Mouse (Mus musculus): ENCODE measurements around the gene Bend5. TPM values are rescaled to one million over a fixed set of nuclear protein-coding genes. Genes with fewer than 3 reads are reported as not detected.

The Bend5 gene
- 63.6 and 68.5 TPM in 2 replicates for polyA plus RNA-seq (2014; fragmentation: Nextera tagmentation; extraction: Ambion mirVana)

- H3K9ac ChIP-seq (ENCODE audit: low read depth, low read length): peak within 1 kb of the TSS; percentile 95
- under 1% methylated on average over 20 of the region's 66 CpGs for WGBS
- H3K4me1 ChIP-seq (ENCODE audit: control insufficient read depth, insufficient read depth, low read length): peaks cover 27% of the 10 kb centered on the region
- peak; percentile 96 for DNase-seq (ENCODE audit: low spot score)
- H3K36me3 ChIP-seq (ENCODE audit: control insufficient read depth, insufficient read depth, low read length): peaks cover 20% of the 10 kb centered on the region
- H3K4me3 ChIP-seq (ENCODE audit: low read depth, low read length): peak within 1 kb of the TSS; percentile 89
- H3K27me3 ChIP-seq (replicated peaks; ENCODE audit: control insufficient read depth, insufficient read depth, low read length): no peaks in the 10 kb centered on the region
- peak within 1 kb of the TSS; percentile 94 for H3K27ac ChIP-seq (replicated peaks; ENCODE audit: low read depth, low read length)
- peak; percentile 96 for ATAC-seq (ENCODE audit: low read depth)
- no peaks in the 10 kb centered on the region for H3K9me3 ChIP-seq (ENCODE audit: control insufficient read depth, low read length)
- peak within 1 kb of the TSS; percentile 75 for H3K4me2 ChIP-seq (ENCODE audit: low read depth, low read length)
These were observed at the start of gene Bend5 for GRCm38 (mm10) chr4:111414818-111415488. Gene Bend5, plus strand, starts transcription at chr4:111415006.

- Histone ChIP-seq H3K4me3 (ENCODE audit: low read depth, low read length) (no peak overlapping the region), H3K4me2 (ENCODE audit: low read depth, low read length) (no peak overlapping the region), H3K9ac (ENCODE audit: low read depth, low read length) (no peak overlapping the region), H3K4me1 (ENCODE audit: control insufficient read depth, insufficient read depth, low read length) (no peaks in the 10 kb centered on the region), H3K9me3 (ENCODE audit: control insufficient read depth, low read length) (no peaks in the 10 kb centered on the region), H3K27ac (replicated peaks; ENCODE audit: low read depth, low read length) (no peak overlapping the region), H3K36me3 (ENCODE audit: control insufficient read depth, insufficient read depth, low read length) (no peaks in the 10 kb centered on the region), H3K27me3 (replicated peaks; ENCODE audit: control insufficient read depth, insufficient read depth, low read length) (no peaks in the 10 kb centered on the region)
- ATAC-seq (ENCODE audit: low read depth) (no peak), DNase-seq (ENCODE audit: low spot score) (no peak)
- WGBS: 56% methylated on average over 2 of the region's 2 CpGs
These were observed 47.0 kb upstream of the Bend5 start for GRCm38 (mm10) chr4:111367771-111368170.

- ATAC-seq (ENCODE audit: low read depth) (no peak), DNase-seq (ENCODE audit: low spot score) (no peak)
- Histone ChIP-seq H3K4me1 (ENCODE audit: control insufficient read depth, insufficient read depth, low read length) (no peaks in the 10 kb centered on the region), H3K4me2 (ENCODE audit: low read depth, low read length) (no peak overlapping the region), H3K4me3 (ENCODE audit: low read depth, low read length) (no peak overlapping the region), H3K36me3 (ENCODE audit: control insufficient read depth, insufficient read depth, low read length) (no peaks in the 10 kb centered on the region), H3K27ac (replicated peaks; ENCODE audit: low read depth, low read length) (no peak overlapping the region), H3K9me3 (ENCODE audit: control insufficient read depth, low read length) (0 out of 2 replicates have a peak, but pooled peaks cover 3% of the 10 kb centered on the region), H3K9ac (ENCODE audit: low read depth, low read length) (no peak overlapping the region), H3K27me3 (replicated peaks; ENCODE audit: control insufficient read depth, insufficient read depth, low read length) (no peaks in the 10 kb centered on the region)
These were observed 37.6 kb upstream of the Bend5 start for GRCm38 (mm10) chr4:111377159-111377558.

GRCm38 (mm10) chr4:111378071-111378470 is 36.7 kb upstream of the Bend5 start:
- H3K9ac ChIP-seq (ENCODE audit: low read depth, low read length): no peak overlapping the region

GRCm38 (mm10) chr4:111383101-111383500 is 31.7 kb upstream of the Bend5 start:
- Histone ChIP-seq H3K4me2 (ENCODE audit: low read depth, low read length) (no peak overlapping the region), H3K4me1 (ENCODE audit: control insufficient read depth, insufficient read depth, low read length) (no peaks in the 10 kb centered on the region), H3K27me3 (replicated peaks; ENCODE audit: control insufficient read depth, insufficient read depth, low read length) (no peaks in the 10 kb centered on the region), H3K9me3 (ENCODE audit: control insufficient read depth, low read length) (0 out of 2 replicates have a peak, but pooled peaks cover 3% of the 10 kb centered on the region), H3K36me3 (ENCODE audit: control insufficient read depth, insufficient read depth, low read length) (no peaks in the 10 kb centered on the region), H3K27ac (replicated peaks; ENCODE audit: low read depth, low read length) (no peak overlapping the region), H3K4me3 (ENCODE audit: low read depth, low read length) (no peak overlapping the region), H3K9ac (ENCODE audit: low read depth, low read length) (no peak overlapping the region)
- ATAC-seq (ENCODE audit: low read depth): no peak
- 71% methylated on average over 2 of the region's 2 CpGs for WGBS
- no peak for DNase-seq (ENCODE audit: low spot score)

More at GRCm38 (mm10) chr4:111378071-111378470, 36.7 kb upstream of the Bend5 start:
- no peaks in the 10 kb centered on the region for H3K36me3 ChIP-seq (ENCODE audit: control insufficient read depth, insufficient read depth, low read length)
- ATAC-seq (ENCODE audit: low read depth) (no peak), DNase-seq (ENCODE audit: low spot score) (no peak)
- no peak overlapping the region for H3K4me2 ChIP-seq (ENCODE audit: low read depth, low read length)
- H3K27ac ChIP-seq (replicated peaks; ENCODE audit: low read depth, low read length): no peak overlapping the region
- WGBS: 83% methylated on average over 3 of the region's 3 CpGs
- H3K4me3 ChIP-seq (ENCODE audit: low read depth, low read length): no peak overlapping the region
- H3K9me3 ChIP-seq (ENCODE audit: control insufficient read depth, low read length): 0 out of 2 replicates have a peak, but pooled peaks cover 3% of the 10 kb centered on the region
- no peaks in the 10 kb centered on the region for H3K27me3 ChIP-seq (replicated peaks; ENCODE audit: control insufficient read depth, insufficient read depth, low read length)
- no peaks in the 10 kb centered on the region for H3K4me1 ChIP-seq (ENCODE audit: control insufficient read depth, insufficient read depth, low read length)

- no peak overlapping the region for H3K9ac ChIP-seq (ENCODE audit: low read depth, low read length)
- H3K4me3 ChIP-seq (ENCODE audit: low read depth, low read length): no peak overlapping the region
- no peak overlapping the region for H3K4me2 ChIP-seq (ENCODE audit: low read depth, low read length)
- H3K9me3 ChIP-seq (ENCODE audit: control insufficient read depth, low read length): no peaks in the 10 kb centered on the region
- no peaks in the 10 kb centered on the region for H3K36me3 ChIP-seq (ENCODE audit: control insufficient read depth, insufficient read depth, low read length)
- H3K4me1 ChIP-seq (ENCODE audit: control insufficient read depth, insufficient read depth, low read length): 0 out of 2 replicates have a peak, but pooled peaks cover 7% of the 10 kb centered on the region
- DNase-seq (ENCODE audit: low spot score): peak; percentile 87
- no peaks in the 10 kb centered on the region for H3K27me3 ChIP-seq (replicated peaks; ENCODE audit: control insufficient read depth, insufficient read depth, low read length)
- peak; percentile 37; the same call in 1 of the 2 replicates for ATAC-seq (ENCODE audit: low read depth)
- H3K27ac ChIP-seq (replicated peaks; ENCODE audit: low read depth, low read length): peak overlapping the region; percentile 22; the same call in 1 of the 2 replicates
These were observed 24.1 kb upstream of the Bend5 start for GRCm38 (mm10) chr4:111390736-111391135.

GRCm38 (mm10) chr4:111399784-111400183 is 15.0 kb upstream of the Bend5 start:
- no peak overlapping the region for H3K9ac ChIP-seq (ENCODE audit: low read depth, low read length)
- no peak overlapping the region for H3K27ac ChIP-seq (replicated peaks; ENCODE audit: low read depth, low read length)
- H3K9me3 ChIP-seq (ENCODE audit: control insufficient read depth, low read length): no peaks in the 10 kb centered on the region
- no peaks in the 10 kb centered on the region for H3K27me3 ChIP-seq (replicated peaks; ENCODE audit: control insufficient read depth, insufficient read depth, low read length)
- no peak for ATAC-seq (ENCODE audit: low read depth)
- DNase-seq (ENCODE audit: low spot score): no peak
- H3K4me1 ChIP-seq (ENCODE audit: control insufficient read depth, insufficient read depth, low read length): peaks cover 5% of the 10 kb centered on the region; the same call in 1 of the 2 replicates
- H3K4me3 ChIP-seq (ENCODE audit: low read depth, low read length): no peak overlapping the region
- H3K36me3 ChIP-seq (ENCODE audit: control insufficient read depth, insufficient read depth, low read length): no peaks in the 10 kb centered on the region
- no peak overlapping the region for H3K4me2 ChIP-seq (ENCODE audit: low read depth, low read length)

GRCm38 (mm10) chr4:111400676-111401075 is 14.1 kb upstream of the Bend5 start:
- H3K4me2 ChIP-seq (ENCODE audit: low read depth, low read length): no peak overlapping the region
- no peak overlapping the region for H3K9ac ChIP-seq (ENCODE audit: low read depth, low read length)
- no peaks in the 10 kb centered on the region for H3K36me3 ChIP-seq (ENCODE audit: control insufficient read depth, insufficient read depth, low read length)
- peaks cover 5% of the 10 kb centered on the region; the same call in 1 of the 2 replicates for H3K4me1 ChIP-seq (ENCODE audit: control insufficient read depth, insufficient read depth, low read length)
- no peak overlapping the region for H3K4me3 ChIP-seq (ENCODE audit: low read depth, low read length)
- no peaks in the 10 kb centered on the region for H3K9me3 ChIP-seq (ENCODE audit: control insufficient read depth, low read length)
- H3K27ac ChIP-seq (replicated peaks; ENCODE audit: low read depth, low read length): no peak overlapping the region
- DNase-seq (ENCODE audit: low spot score) (no peak), ATAC-seq (ENCODE audit: low read depth) (no peak; the same call in 1 of the 2 replicates)
- 47% methylated on average over 2 of the region's 2 CpGs for WGBS
- H3K27me3 ChIP-seq (replicated peaks; ENCODE audit: control insufficient read depth, insufficient read depth, low read length): no peaks in the 10 kb centered on the region

- H3K36me3 ChIP-seq (ENCODE audit: control insufficient read depth, insufficient read depth, low read length): no peaks in the 10 kb centered on the region
- 28% methylated on average over 1 of the region's 1 CpGs for WGBS
- H3K27ac ChIP-seq (replicated peaks; ENCODE audit: low read depth, low read length): peak overlapping the region; percentile 49
- ATAC-seq (ENCODE audit: low read depth) (peak; percentile 55; the same call in 1 of the 2 replicates), DNase-seq (ENCODE audit: low spot score) (peak; percentile 73)
- peaks cover 5% of the 10 kb centered on the region; the same call in 1 of the 2 replicates for H3K4me1 ChIP-seq (ENCODE audit: control insufficient read depth, insufficient read depth, low read length)
- no peaks in the 10 kb centered on the region for H3K27me3 ChIP-seq (replicated peaks; ENCODE audit: control insufficient read depth, insufficient read depth, low read length)
- H3K4me2 ChIP-seq (ENCODE audit: low read depth, low read length): no peak overlapping the region
- no peak overlapping the region for H3K4me3 ChIP-seq (ENCODE audit: low read depth, low read length)
- no peak overlapping the region for H3K9ac ChIP-seq (ENCODE audit: low read depth, low read length)
- H3K9me3 ChIP-seq (ENCODE audit: control insufficient read depth, low read length): no peaks in the 10 kb centered on the region
These were observed 11.6 kb upstream of the Bend5 start for GRCm38 (mm10) chr4:111403243-111403642.
